Mouse (Mus musculus) T-cell, adult 2 months (primary cell): ENCODE measurements around the gene Polr2l.
A peak's percentile ranks its signal among the peaks of the same experiment; 100 is the strongest.
"Not testable (repeated sequence)": the region's sequence is repeated elsewhere in the genome, so short reads cannot be mapped to it uniquely, and the experiment has no call there.

Source experiments
- DNase-seq: peaks from one replicate; pipeline ENCODE4 v3.0.0; 2022; ENCODE audit warnings: low spot score

Polr2l gene

DNA sequence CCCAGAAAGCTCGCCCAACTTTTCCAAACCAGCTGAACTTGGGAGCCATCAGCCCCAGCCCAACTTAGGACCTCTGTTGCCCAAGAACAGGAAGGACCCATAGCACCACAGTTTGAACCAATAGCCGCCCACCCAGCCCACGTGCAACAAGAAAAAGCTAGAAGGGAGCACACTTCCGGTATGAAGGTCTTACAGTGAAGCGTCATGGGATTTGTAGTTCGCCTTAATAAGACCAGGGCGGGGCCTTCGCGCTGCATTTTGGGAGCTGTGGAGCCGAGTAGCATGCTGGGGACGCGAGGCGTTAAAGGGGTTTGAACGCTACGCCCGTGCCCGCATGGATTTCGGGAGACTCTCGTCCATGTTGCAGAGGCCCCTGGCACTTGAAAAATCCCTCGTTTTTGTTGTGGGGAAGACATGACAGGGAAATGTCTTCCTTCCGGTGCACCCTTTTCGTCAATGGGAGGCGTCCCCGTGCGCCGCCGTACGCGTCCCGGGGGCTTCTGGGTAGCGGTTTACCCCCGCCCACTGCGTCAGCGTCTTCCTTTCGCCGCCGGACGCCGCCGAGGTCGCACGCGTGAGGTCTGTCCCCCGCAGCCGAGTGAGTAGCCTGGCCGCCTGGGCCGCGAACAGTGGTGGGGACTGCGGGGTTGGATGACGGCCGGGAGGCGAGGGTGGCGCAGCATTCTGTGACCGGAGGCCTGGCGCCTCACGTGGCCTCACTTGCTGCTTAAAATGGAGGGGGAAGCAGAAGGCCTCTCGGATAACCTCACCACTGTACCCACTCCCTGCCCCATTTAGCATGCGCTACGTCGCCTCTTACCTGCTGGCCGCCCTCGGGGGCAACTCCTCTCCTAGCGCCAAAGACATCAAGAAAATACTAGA lies 27.6 kb downstream of the Polr2l start, which contains the start of gene Rplp2:
Gene Rplp2 (plus strand): TSS at position 261 of the 882 bp plus-strand sequence.
- DNase-seq, result peak; percentile 93

DNA sequence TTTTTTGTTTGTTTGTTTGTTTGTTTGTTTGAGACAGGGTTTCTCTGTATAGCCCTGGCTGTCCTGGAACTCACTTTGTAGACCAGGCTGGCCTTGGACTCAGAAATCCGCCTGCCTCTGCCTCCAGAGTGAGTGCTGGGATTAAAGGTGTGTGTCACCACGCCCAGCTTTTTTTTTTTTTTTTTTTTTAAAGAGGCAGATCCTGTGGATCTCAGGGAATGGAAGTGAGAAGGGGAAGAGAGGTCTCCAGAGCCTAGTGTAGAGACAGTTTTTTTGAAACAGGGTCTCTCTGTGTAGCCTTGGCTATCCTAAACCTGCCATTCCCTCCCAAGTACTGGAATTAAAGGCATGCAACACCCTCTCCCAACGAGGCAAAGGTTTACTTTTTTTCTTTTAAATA lies 28.6 kb downstream of the Polr2l start:
- not testable (repeated sequence) for DNase-seq

DNA sequence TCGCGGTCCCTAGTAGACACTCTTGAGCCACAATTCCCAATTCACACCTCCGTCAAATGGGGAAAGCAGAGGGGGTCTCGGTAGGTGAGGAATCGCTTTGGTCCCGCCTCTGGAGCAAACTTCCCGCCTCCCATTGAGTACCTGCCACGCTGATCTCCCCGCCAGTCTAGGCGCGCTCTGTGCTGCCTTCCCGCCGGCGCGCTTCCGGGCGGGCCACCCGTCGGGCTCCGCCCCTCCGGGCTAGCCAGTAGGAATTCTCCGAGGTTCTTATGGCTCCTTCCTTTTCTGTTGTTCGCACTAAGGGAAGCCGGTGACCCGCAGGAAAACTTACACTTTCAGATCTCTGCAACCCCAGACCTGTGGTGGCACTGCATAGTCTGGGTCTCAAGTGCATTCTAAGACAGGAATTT lies 31.1 kb downstream of the Polr2l start, which contains the start of gene Pidd1:
Gene Pidd1 (minus strand): TSS at position 198 of the 410 bp plus-strand sequence.
- DNase-seq, result peak; percentile 46

DNA sequence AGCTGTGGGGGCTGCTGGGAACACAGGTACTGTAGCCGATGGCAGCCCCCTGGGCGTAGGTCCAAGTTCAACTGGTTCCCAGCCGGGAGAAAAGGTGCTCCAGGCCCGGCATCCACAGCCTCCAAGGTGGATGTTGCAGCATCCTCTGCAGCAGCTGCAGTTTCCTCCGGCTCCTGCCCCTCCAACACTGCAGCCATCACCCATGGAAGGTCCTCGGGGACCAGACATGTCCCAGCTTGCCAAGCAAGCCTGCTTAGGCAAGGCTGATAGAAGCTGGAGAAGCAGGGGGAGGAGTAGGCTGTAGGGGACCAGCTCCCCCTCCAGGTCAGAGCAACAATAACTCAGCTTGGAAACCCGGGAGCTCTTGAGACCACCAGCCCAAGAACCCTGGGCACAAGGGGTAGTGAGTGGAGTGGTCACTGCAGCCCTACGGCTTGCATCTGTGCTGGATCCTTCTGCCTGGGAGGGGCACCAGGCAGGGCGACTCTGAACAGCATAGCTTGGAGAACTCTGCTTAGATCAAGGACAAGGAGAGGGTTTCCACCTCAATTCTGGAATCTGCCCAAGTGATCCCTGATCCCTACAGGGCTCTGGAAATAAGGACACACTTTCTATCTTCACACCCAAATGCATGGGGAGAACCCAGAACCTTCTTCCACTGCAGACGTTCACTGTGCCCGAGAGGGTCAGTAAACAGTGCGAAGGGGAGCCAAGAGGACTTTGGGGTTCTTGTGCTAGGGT lies 31.7 kb downstream of the Polr2l start:
- no peak for DNase-seq

DNA sequence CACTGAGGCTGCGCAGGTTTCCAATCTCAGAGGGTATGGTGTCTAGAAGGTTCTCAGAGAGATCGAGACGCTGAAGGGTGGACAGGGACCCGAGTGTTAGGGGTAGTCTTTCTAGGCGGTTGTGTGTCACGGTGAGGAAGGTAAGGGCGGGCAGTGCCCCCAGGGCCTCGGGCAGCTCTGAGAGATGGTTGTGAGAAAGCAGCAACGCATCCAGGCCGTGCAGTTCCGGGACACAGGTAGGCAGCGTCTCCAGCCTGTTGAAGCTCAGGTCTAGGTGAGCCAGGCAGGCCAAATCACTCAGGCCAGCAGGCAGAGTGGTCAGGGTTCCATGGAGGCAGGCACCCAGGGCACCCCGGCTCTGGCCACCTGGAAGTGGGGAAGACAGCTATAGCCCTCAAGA lies 32.7 kb downstream of the Polr2l start:
- no peak for DNase-seq

DNA sequence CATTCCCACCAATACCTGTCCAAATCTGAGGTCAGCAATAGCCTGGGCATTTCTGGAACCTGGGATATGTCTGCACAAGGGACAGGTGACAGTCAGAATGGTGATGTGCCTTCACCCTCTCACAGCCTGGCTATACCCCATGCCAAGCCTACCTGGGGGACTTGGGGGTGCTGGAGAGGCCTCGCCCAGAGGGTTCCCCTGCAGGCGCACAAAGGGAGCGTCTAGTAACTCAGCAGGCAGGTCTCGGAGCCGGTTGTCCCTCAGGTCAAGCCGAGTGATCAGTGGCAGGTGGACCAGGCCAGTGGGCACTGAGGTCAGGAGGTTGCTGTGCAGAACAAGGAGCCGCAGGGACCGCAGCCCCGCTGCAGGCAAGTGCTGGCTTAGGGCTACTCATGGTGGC lies 33.5 kb downstream of the Polr2l start:
- no peak for DNase-seq

DNA sequence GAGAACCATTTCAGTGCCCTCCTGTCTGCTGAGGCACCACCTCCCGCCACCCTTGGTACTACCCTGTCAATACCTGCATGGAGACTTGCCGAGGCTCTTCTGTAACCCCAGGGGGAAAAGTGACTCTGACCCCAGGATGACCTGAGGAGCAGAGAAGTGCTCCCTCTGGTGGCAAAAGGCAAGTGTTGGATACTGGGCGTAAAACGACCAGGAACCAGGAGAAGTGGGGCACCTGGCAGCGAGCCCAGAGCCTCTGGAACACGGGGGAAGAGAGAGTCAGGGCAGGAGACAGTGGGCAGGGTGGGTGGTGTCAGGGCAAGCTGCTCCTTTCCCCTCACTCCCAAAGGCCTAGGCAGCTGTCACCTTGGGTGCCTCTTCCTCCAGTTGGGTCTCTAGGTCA lies 34.3 kb downstream of the Polr2l start:
- DNase-seq, result peak; percentile 42

DNA sequence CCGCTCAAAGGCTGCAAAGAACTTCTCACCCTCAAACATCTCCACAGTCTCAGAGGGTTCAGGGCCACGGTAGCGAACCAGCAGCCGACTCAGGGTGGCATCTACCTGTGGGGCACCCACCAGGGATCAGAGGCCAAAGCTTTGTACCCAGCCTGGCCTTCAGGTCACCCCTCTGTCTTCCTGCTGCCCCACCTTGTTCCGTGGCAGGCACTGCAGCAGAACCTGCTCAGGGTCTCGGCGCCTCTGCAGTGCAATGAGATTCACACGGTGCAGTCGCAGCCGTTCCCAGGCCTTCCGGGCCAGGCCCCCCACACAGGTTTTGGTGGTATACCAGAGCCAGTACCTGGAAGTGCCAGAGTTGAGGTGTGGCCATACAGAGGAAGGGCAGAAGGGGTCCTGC lies 35.1 kb downstream of the Polr2l start:
- DNase-seq, result no peak

DNA sequence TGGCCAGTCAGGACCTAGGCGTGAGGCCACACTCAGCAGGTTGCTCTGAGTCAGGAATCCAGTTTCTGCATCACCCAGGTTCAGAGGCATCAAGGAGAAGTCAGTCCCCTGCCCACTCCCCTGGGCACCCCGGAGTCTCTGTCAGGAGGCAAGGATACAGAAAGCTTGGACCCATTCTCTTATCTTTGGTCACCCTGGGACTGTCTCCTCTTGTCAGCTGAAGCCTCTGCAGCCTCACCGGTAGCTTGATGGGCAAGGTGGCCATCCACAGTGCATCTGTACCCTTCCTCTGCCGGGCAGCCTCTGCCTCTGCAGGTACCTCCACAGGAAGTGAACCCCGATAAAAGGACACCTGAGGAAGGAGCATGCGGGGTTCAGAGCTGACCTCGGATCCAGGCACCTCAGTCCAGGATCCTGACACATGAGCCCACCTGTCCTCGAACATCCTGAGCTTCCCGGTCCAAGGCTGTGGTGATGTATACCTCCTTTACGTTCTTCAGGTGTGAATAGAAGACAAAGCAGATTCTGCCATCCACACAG lies 35.7 kb downstream of the Polr2l start:
- DNase-seq, result no peak

DNA sequence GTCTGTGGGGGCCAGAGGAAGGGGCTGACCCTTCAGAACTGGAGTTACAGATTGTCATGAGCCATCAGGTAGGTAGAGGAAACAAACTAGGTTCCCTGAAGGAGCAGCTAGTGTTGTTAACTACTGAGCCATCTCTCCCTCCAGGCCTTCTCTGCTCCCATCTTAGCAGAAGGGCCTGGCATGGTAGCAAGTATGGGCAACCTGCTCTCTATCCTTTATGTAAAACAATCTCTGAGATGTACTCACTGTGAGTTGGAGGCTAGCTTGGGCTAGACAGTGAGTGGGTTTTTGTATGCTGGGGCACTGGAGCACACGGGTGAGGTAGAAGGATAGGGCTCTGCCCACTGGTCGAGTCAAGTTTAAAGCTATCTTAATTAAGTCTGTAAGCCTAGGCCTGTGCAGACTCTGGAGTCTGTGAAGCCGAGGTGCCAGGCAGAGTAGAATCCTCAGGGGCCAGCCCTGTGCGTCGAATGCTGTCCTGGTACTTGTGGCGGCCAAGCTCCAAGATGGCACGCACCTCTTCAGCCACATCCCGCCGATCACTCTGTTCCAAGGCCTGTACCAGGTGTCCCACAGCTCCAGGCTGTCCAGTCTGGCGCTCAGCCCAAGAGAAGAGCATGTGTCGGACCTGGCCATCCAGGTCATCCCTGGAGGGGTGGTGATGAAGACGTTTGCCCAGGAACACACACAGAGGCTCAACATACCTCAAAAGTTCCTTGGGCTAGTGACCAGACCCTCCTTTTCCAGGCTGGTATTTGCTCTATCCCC lies 36.5 kb downstream of the Polr2l start:
- DNase-seq, result no peak

DNA sequence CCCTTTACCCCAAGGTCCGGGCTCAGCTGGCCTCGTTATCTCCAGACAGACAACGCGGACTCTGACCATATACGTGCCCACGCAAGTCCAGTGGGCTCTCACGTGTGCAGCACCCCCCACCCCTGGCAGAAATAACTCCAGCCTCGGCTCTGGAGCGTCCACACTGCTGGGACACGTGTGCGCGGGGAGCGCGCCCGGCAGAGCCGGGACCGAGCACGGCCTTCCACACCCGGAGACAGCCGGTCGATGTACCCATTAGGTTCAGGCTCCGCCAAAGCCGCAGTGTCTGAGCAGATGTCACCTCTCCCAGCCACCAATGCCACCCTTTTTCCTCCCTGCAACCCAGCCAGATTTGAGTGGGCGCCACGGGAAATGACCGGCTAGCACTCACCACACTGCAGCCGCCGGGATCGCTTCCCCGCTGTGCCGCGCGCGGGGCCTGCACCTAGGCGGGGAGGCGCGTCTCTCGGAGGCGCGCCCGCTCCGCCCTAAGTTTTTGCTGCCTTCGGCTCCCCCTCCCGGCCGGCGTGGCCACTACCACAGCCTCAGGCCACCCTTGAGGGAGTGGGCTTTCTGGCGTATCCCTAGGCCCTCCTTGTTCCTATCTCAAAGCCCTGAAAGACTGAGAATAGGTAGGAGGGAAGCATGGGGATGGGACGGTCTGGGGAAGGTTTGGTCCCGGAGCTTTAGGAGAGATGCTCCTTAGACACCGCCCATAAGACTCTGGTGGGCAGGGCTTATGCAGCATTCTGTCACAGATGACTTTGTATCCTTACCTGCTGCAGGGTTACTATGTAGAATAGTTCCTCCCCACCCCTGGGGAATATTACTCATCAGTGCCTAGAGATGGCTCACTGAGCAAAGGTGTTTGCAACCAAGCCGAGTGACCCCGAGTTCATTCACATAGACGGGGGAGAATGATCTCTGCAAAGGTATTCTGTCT lies 37.5 kb downstream of the Polr2l start, which contains the start of gene Slc25a22:
Gene Slc25a22 (minus strand): TSS at position 715 of the 943 bp plus-strand sequence.
- peak; percentile 82 for DNase-seq

DNA sequence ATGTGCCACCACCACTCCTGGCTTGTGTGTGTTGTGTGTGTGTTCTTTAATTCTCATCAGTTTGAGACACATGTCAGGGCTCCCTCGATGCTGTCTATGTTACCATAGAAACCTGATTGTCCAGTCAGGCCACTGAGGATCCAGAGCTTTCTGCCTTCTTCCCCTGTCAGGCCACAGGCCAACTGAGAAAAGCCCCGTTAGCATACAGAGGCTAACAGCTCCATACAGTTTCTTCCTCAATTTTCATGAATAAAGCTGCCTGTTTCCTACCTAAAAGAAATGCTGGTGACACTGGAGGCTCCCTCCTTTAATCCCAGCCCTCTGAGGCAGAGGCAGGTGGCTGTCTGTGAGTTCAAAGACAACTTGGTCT lies 38.4 kb downstream of the Polr2l start:
- no peak for DNase-seq

DNA sequence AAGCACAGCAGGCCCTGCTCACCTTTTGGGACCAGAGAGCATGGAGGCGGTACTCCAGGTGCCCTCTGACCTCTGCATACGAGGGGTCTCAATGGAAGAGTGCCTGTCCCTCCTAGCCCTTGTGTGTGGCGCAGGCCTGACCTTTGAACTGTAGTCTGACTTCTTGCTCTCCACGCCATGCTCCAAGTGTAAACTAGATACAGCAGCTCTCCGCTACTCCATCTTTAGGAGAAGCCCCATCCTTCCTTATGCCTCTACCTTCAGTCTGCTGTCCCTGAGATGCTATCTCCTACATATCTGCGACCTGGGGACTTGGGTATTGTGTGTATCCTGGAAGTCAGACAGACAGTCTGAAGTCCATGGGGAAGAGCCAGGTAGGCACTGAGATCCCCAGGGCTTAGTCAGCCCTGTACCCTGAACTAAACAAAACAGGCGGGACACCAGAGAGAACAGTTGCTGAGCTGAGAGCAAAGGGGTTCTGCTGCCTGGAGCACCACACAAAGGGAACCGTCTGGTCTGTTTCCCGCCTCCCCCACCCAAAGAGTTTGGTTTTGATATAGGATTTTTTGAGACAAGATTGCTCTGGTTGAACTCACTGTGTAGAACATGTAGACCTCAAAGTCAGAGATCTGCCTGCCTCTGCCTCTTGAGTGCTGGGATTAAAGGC lies 38.9 kb downstream of the Polr2l start:
- no peak for DNase-seq

DNA sequence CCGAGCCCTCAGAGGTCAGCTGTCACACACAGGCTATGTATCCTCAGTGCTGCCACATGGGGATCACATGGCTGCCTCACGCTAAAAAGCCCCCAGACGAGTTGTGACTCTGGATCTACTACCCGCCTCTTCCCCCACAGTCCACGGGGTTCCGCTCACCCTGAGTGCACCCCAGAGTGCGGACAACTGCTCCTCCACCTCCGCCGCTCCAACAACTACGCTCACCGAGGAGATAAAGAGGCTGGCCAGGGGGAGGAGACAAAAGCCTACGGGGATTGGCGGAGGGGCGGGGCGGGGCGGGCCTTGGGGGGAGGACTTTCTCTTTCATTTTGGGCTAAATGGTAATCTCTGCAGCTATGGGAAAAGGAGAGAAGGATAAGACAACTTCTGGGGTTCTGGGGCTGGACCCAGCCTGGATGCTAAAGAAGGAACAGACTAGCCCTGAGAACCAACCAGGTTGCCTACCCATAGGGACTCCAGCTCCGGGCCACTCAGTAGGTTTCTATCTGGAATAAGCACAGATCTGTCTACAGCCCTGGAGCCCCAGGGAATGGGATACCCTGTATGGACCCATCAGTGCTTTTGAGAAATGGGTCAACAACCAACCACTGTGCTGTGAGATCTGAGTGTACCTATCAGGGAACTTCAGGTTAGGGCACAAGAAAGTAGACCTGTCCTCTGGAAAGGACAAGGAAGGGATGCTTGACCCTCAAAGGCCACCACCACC lies 39.6 kb downstream of the Polr2l start:
- DNase-seq, result peak; percentile 58

DNA sequence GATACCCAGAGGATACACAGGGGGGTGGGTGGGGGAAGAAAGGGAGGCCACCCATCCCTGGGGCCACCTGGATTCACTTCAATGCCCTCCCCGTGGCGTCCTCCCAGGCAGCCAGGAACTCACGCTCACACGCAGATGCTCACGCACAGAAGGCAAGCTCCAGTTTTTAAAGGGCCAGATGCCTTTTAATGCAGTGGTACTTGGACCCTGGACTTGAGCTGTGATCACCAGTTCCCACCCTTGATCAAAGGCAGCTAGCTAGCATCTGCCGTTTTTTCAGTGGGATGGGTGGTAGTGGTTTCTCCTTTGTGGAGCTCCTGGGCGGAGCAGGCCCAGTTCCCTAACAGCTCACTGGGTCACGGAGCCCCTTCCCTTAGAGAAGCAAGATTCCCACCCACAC lies 40.5 kb downstream of the Polr2l start:
- DNase-seq, result no peak

DNA sequence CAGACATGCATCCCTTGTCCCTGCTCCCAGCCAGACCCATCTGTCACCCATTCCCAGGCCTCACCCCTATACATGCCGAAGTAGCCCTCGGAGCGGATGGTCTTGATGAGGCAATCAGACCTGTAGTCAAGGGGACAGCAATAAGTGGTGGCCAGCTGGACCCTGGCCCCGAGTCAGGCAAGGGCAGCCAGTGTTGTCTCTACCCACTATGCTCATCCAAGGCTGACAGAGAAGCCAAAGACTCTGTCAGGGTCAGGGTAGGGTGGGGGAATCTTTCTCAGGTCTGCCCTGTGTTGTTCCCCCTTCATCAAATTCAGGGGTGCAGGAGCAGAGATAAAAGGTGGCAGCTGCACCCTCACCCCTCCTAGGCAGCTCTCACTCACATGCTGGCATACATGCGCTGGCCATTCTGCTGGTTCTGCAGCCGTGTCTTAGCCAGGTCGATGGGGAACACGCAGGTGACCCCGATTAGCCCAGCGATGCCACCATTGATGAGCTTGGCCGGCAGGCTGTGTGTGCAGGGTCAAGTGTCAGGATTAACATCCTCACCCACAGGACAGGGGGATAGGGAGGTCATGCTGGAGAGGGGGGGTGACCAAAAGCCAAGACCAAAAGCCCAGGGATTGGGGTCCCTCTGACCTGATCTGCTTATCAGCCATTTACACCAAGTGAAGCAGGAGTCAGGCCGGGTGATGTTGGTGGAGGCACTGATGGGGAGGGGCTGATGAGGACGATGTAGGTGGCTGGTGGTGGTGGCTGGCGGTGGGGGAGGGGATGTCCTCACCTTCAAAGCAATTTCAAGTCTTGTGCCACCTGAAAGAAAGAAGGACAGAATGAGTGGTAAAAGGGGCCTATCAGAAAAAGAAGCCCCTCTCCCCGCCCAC lies 41.2 kb downstream of the Polr2l start:
- DNase-seq, result no peak

DNA sequence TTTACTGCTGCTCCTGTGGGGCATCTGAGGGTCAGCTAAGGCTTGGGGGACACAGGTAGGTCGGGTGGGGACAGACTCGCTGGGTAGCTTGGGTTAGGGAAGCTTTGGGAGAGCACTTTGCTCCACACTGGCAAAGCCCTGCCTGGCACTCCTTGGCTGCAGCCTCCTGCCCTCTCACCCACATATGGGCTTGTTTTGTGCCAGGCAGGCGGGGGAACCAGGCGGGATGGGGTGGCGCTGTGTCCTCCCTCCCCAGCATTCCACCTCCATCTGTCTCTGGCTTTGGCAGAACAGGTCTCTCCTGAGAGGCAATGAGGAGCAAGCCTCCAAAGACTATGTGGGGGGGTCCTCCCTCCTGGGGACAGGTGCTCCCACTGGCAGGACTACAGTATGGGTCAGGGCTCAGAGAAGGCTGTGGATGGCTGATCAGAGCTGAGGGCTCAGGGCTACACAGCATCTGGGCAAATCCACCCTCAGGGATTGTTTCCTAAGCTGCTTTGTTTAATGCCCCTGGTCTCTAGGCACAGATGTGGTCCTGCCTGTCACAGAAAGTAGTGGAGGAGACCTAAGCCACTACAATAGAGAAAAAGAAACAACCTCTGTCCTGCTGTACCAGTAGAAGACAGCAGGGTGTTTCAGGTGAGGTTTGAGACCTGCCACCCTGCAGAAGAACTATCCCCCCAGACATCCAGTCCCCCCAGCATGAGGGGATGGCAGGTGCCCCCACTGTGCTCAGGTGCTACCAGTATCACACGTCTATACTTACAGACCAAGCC lies 42.0 kb downstream of the Polr2l start:
- no peak for DNase-seq

DNA sequence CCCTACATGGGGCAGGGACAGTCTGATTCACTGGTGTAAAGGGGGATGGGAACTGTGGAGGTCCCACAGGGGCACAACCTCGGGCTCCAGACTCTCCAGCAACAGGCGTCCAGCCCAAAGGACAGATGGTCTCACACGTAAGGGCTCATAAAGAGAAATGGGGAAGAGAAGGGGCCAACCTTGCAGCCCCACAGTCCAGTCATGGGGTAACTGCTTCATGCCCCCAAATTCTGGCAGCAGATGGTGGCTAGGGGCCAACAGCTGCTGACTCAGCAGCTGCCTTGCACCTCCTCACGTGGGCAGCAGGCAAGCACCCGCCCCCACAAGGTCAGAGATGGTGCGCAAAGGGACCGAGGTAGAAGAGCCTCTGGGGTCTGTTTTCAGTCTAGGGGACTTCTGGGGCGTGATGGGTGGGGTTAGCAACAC lies 42.7 kb downstream of the Polr2l start:
- DNase-seq, result no peak
